Mouse (Mus musculus) liver, embryonic 14.5 days (tissue): ENCODE measurements around the gene Bcl7a.

Source experiments
- CTCF ChIP-seq: IDR thresholded peaks from 2 replicates; pipeline ENCODE4 v1.5.1; 2016; ENCODE audit warnings: antibody characterized with exemption, low read depth, control low read depth
- EP300 ChIP-seq: IDR thresholded peaks from 2 replicates; pipeline ENCODE4 v1.6.1; 2016; ENCODE audit warnings: antibody characterized with exemption, low read depth

GRCm38 (mm10) chr5:123423885-123424284, 80.3 kb downstream of the Bcl7a start:
- TF ChIP-seq CTCF (no peak), EP300 (no peak)
